Mouse (Mus musculus) intestine, postnatal 0 days (tissue): ENCODE measurements around the gene Fndc5. TPM values are rescaled to one million over a fixed set of nuclear protein-coding genes. Genes with fewer than 3 reads are reported as not detected.

Source experiments
- ATAC-seq: fragments of 200-750 bp; cut with Nextera tagmentation; 2 replicates; pipeline ENCODE4 v1.8.0; 2017; ENCODE audit warnings: mild to moderate bottlenecking, moderate TSS enrichment, moderate library complexity
- H3K27ac ChIP-seq: fragments of 300-500 bp; sonication (generic); 2 replicates; pipeline ENCODE4 v1.5.1; 2014; ENCODE audit warnings: mild to moderate bottlenecking, low read depth, low read length, moderate library complexity
- H3K27me3 ChIP-seq: fragments of 300-500 bp; sonication (generic); replicated peaks from 2 replicates; pipeline ENCODE4 v1.6.1; 2014; ENCODE audit warnings: low read length, mixed read lengths; ENCODE audit not compliant: control insufficient read depth, insufficient read depth
- H3K36me3 ChIP-seq: fragments of 300-500 bp; sonication (generic); 2 replicates; pipeline ENCODE4 v1.6.1; 2014; ENCODE audit warnings: mild to moderate bottlenecking, moderate library complexity; ENCODE audit not compliant: control insufficient read depth, insufficient read depth
- H3K4me1 ChIP-seq: fragments of 300-500 bp; sonication (generic); replicated peaks from 2 replicates; pipeline ENCODE4 v1.6.1; 2014; ENCODE audit warnings: antibody characterized with exemption, low read length, mixed read lengths; ENCODE audit not compliant: control insufficient read depth, insufficient read depth
- H3K4me2 ChIP-seq: fragments of 300-500 bp; sonication (generic); replicated peaks from 2 replicates; pipeline ENCODE4 v1.6.1; 2014; ENCODE audit warnings: low read depth, mild to moderate bottlenecking, moderate library complexity
- H3K4me3 ChIP-seq: fragments of 300-500 bp; sonication (generic); 2 replicates; pipeline ENCODE4 v1.5.1; 2014; ENCODE audit warnings: low read depth, low read length
- H3K9ac ChIP-seq: fragments of 300-500 bp; sonication (generic); 2 replicates; pipeline ENCODE4 v1.6.1; 2014; ENCODE audit warnings: mild to moderate bottlenecking, low read depth, low read length
- H3K9me3 ChIP-seq: fragments of 300-500 bp; sonication (generic); 2 replicates; pipeline ENCODE4 v1.6.1; 2016; ENCODE audit warnings: mixed run types; ENCODE audit not compliant: control insufficient read depth
- CTCF ChIP-seq: sonication (generic); IDR thresholded peaks from 2 replicates; pipeline ENCODE4 v1.5.1; 2016; ENCODE audit warnings: low read depth, mild to moderate bottlenecking, control low read depth, antibody characterized with exemption, moderate library complexity
- WGBS: fragments of 180-500 bp; shearing (Covaris S2); extraction: QIAGEN DNeasy Blood & Tissue Kit; methylation state at CpG from one replicate; pipeline ENCODE4 v1.1.7; 2014; 5-methylcytosine and 5-hydroxymethylcytosine counted together
- polyA plus RNA-seq: library from polyadenylated mRNA; unstranded; fragments of >200 nt; fragmentation: Nextera tagmentation; extraction: Ambion mirVana; gene quantifications from 2 replicates; pipeline ENCODE4 v1.2.1, GENCODE M21; 2015

Fndc5 gene
- polyA plus RNA-seq, 1 experiment from 2014 or later, result 14.5 TPM

DNA sequence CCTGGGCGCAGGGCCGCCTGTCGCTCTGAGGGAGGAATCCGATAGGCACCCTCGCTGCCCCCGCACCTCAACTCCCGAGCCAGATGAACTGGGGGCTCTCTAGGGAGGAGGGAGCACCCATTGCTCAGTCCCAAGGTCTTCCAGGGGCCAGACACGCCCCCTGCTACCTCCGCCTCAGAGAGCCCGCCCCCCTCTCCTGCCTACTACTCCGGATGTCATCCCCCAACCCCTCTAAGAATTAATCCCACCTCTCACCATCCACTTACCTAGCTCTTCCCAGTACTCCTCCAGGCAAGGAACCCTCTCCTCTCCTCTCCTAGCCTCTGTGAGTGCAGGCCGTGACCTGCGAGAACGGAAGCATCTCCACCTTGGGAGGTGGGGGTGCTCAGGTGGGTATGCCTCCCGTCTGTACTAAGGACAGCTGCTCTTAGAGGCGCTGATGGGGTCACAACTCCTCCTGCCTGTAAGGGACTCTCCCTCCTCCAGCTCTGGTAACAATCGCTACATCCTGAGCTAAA is 15.2 kb upstream of the Fndc5 start, which contains the start of gene Hpca:
Hpca (minus strand) TSS at position 468 of the 518 bp plus-strand sequence.
- H3K9ac ChIP-seq, result no peak within 1 kb of the TSS
- WGBS, result 3% methylated on average over 17 of the region's 17 CpGs
- no peaks in the 10 kb centered on the region for H3K36me3 ChIP-seq
- H3K27me3 ChIP-seq, result peaks cover 36% of the 10 kb centered on the region
- H3K4me1 ChIP-seq, result peaks cover 4% of the 10 kb centered on the region; the same call in 1 of the 2 replicates
- no peak for TF ChIP-seq CTCF
- no peak within 1 kb of the TSS for H3K27ac ChIP-seq
- peak within 1 kb of the TSS; percentile 76 for H3K4me2 ChIP-seq
- ATAC-seq, result no peak
- H3K9me3 ChIP-seq, result no peaks in the 10 kb centered on the region
- peak within 1 kb of the TSS; percentile 36 for H3K4me3 ChIP-seq

GRCm38 (mm10) chr4:129122107-129122506 is 14.7 kb upstream of the Fndc5 start:
- no peak overlapping the region for H3K4me2 ChIP-seq
- peaks cover 36% of the 10 kb centered on the region for H3K27me3 ChIP-seq
- no peak overlapping the region for H3K4me3 ChIP-seq
- H3K36me3 ChIP-seq, result no peaks in the 10 kb centered on the region
- peaks cover 4% of the 10 kb centered on the region; the same call in 1 of the 2 replicates for H3K4me1 ChIP-seq
- no peak for ATAC-seq
- WGBS, result 29% methylated on average over 9 of the region's 9 CpGs
- no peaks in the 10 kb centered on the region for H3K9me3 ChIP-seq
- no peak for TF ChIP-seq CTCF
- H3K27ac ChIP-seq, result no peak overlapping the region
- no peak overlapping the region for H3K9ac ChIP-seq

DNA sequence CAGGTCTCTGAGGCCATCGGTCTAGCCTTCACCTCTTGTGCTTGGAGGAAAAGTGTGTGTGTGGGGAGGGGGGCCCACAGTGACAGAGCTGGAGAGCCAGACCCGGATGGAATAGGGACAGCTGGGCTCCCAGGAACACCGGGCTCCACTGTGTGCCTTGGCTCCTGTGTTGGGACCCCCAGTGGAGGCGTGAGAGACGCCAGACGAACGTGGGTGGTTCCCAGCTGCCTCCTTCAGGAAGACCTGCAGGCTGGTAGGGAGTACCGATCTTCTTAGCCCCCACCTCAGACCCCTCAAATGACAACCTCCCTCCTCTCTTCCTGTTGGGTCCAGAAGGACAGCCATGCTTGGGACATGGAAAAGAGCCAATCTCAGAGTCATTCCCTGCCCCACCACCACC is 14.1 kb upstream of the Fndc5 start:
- peaks cover 36% of the 10 kb centered on the region for H3K27me3 ChIP-seq
- peaks cover 4% of the 10 kb centered on the region; the same call in 1 of the 2 replicates for H3K4me1 ChIP-seq
- H3K27ac ChIP-seq, result no peak overlapping the region
- H3K4me3 ChIP-seq, result no peak overlapping the region
- H3K4me2 ChIP-seq, result no peak overlapping the region
- no peak for ATAC-seq
- no peak overlapping the region for H3K9ac ChIP-seq
- no peaks in the 10 kb centered on the region for H3K36me3 ChIP-seq
- H3K9me3 ChIP-seq, result no peaks in the 10 kb centered on the region
- 23% methylated on average over 8 of the region's 8 CpGs for WGBS
- no peak for TF ChIP-seq CTCF

DNA sequence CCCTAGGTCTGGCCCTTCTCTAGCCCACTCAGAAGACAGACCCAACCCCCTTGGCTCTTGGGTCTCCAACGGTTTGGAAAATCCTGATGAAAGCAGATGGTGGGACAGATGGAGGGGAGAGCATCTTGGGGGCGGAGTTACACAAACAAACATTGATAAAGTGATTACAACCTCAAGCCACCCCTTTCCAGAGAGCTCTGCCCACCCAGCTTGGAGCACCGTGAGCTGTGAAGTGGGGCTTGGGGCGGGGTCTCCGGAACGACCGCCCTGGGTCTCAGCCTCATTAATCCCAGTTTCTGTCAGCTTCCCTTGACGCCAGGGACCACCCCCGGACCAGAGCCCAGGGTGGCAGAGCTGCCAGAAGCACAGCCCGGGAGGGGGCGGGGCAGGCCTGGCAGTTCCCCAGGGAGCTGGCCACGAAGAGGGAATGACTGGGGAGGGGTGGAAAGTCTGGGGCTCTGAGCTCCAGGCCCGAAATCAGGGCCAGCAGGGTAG is 12.1 kb upstream of the Fndc5 start:
- ATAC-seq, result no peak
- H3K4me1 ChIP-seq, result peaks cover 4% of the 10 kb centered on the region; the same call in 1 of the 2 replicates
- H3K4me2 ChIP-seq, result 0 out of 2 replicates have a peak overlapping the region, but pooled peaks have one; percentile 7
- no peaks in the 10 kb centered on the region for H3K36me3 ChIP-seq
- H3K27me3 ChIP-seq, result peaks cover 36% of the 10 kb centered on the region
- no peak overlapping the region for H3K9ac ChIP-seq
- WGBS, result 4% methylated on average over 13 of the region's 13 CpGs
- no peak overlapping the region for H3K27ac ChIP-seq
- TF ChIP-seq CTCF, result no peak
- H3K4me3 ChIP-seq, result no peak overlapping the region
- H3K9me3 ChIP-seq, result no peaks in the 10 kb centered on the region

DNA sequence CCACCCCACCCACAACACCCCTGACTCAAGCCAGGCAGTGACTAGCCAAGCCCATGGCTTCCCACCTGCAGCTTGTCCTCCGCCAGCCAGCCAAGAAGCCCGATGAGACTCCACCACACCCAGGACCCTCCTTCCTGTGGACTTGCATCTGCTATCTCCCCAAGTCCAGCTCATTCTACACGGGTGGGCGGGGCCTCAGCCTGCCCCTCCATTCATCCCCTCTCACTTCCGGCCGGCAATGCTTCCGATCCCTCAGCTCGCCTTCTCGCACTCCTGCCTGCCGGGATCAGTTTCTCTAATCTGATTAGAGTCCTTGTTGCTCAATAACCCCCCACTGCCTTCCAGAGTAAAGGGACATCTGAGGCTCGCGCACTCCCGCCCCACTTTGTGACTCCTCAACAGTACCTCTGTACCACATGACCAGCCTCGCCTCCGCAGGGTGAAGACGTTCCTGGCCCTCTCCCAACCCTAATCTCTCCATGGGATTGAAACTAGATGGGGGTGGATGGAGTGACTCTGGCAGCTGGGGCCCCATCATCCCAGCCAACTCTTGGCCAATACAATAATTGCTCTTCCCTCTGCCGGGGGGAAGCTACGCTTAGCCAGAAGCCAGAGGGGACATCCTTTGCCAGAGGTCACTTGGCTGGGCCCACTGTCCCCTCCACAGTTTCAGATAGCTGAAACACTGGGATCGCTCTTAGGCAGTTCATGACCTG is 10.9 kb upstream of the Fndc5 start:
- ATAC-seq, result no peak

DNA sequence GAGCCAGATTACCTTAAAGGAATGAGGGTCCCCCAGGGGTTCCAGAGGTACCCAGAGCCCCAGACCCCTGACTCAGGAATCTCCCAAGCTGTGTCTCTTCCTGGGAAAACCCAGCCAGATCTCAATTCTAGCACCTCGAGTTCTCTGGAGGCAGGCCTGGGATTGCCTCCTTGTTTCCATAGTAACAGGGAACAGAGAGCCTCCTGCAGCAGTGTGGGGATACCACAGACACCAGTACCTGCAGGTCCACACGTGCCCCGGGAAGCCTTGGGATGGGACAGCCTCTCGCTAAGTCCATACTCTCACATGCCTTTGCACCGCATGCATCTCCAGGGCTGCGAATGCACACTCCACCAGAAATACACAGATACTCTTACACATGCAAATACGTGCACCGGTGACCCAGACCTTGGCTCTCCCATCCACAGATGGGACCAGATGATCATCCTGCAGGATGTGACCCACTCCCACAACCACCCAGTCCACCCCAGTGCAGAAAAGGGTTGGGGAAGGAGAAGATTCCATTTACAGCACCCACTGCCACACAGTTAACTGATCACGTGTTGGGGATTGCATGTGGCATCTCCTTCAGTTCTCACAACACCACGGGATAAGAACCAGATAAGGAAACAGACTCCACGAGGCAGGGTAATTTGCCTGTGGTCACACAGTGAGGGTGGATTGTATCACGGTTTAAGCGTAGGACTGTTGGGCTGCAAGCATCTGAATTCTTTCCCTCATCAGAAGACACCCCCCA is 8.0 kb upstream of the Fndc5 start:
- Histone ChIP-seq H3K4me3 (no peak overlapping the region), H3K27ac (no peak overlapping the region), H3K27me3 (peaks cover 4% of the 10 kb centered on the region; the same call in 1 of the 2 replicates), H3K4me2 (0 out of 2 replicates have a peak overlapping the region, but pooled peaks have one; percentile 55), H3K4me1 (peaks cover 4% of the 10 kb centered on the region), H3K36me3 (no peaks in the 10 kb centered on the region), H3K9me3 (no peaks in the 10 kb centered on the region), H3K9ac (no peak overlapping the region)
- no peak for TF ChIP-seq CTCF
- 52% methylated on average over 13 of the region's 13 CpGs for WGBS
- ATAC-seq, result 0 out of 2 replicates have a peak, but pooled peaks have one; percentile 23

More for the DNA sequence above, 10.9 kb upstream of the Fndc5 start:
- Histone ChIP-seq H3K4me3 (0 out of 2 replicates have a peak overlapping the region, but pooled peaks have one; percentile 5), H3K4me2 (peak overlapping the region; percentile 50), H3K36me3 (no peaks in the 10 kb centered on the region), H3K4me1 (peaks cover 4% of the 10 kb centered on the region), H3K9ac (no peak overlapping the region), H3K9me3 (no peaks in the 10 kb centered on the region), H3K27ac (no peak overlapping the region), H3K27me3 (peaks cover 25% of the 10 kb centered on the region)
- TF ChIP-seq CTCF, result no peak
- 10% methylated on average over 19 of the region's 19 CpGs for WGBS
